Mouse (Mus musculus) cerebellum, adult 2 months (tissue): ENCODE measurements around the gene Vpreb3.

Experiments
- CTCF ChIP-seq: fragments of 200-500 bp; IDR thresholded peaks from 2 replicates; pipeline ENCODE4 v1.5.1; 2011; ENCODE audit warnings: low read depth, mild to moderate bottlenecking, control low read depth, low read length, moderate library complexity, borderline replicate concordance; ENCODE audit not compliant: insufficient read depth
- POLR2A ChIP-seq: fragments of 200-500 bp; IDR thresholded peaks from 2 replicates; pipeline ENCODE4 v1.6.1; 2011; ENCODE audit warnings: low read length, control low read depth, borderline replicate concordance; ENCODE audit not compliant: insufficient read depth

- TF ChIP-seq CTCF = no peak
- TF ChIP-seq POLR2A = no peak
These were observed 12.6 kb upstream of the Vpreb3 start for GRCm38 (mm10) chr10:75930304-75930703.
